Mouse (Mus musculus) neural tube, embryonic 15.5 days (tissue): ENCODE data around the gene Lama2. TPM values are rescaled to one million over a fixed set of nuclear protein-coding genes. Genes with fewer than 3 reads are reported as not detected.

Experiments
- ATAC-seq: fragments of 200-750 bp; cut with Nextera tagmentation; 2 replicates; pipeline ENCODE4 v1.8.0; 2017; ENCODE audit warnings: mild to moderate bottlenecking, moderate TSS enrichment, moderate library complexity; ENCODE audit not compliant: low FRiP score
- H3K27ac ChIP-seq: fragments of 300-500 bp; sonication (generic); replicated peaks from 2 replicates; pipeline ENCODE4 v1.5.1; 2015; ENCODE audit warnings: mild to moderate bottlenecking, inconsistent platforms
- H3K27me3 ChIP-seq: fragments of 300-500 bp; sonication (generic); replicated peaks from 2 replicates; pipeline ENCODE4 v1.6.1; 2015; ENCODE audit warnings: inconsistent platforms
- H3K36me3 ChIP-seq: fragments of 300-500 bp; sonication (generic); 2 replicates; pipeline ENCODE4 v1.6.1; 2015; ENCODE audit warnings: inconsistent platforms
- H3K4me1 ChIP-seq: fragments of 300-500 bp; sonication (generic); 2 replicates; pipeline ENCODE4 v1.6.1; 2015; ENCODE audit warnings: inconsistent platforms
- H3K4me2 ChIP-seq: fragments of 300-500 bp; sonication (generic); 2 replicates; pipeline ENCODE4 v1.6.1; 2015; ENCODE audit warnings: inconsistent platforms, mild to moderate bottlenecking, moderate library complexity
- H3K4me3 ChIP-seq: fragments of 300-500 bp; sonication (generic); replicated peaks from 2 replicates; pipeline ENCODE4 v1.5.1; 2015; ENCODE audit warnings: mild to moderate bottlenecking, inconsistent platforms
- H3K9ac ChIP-seq: fragments of 300-500 bp; sonication (generic); replicated peaks from 2 replicates; pipeline ENCODE4 v1.6.1; 2015; ENCODE audit warnings: mild to moderate bottlenecking, inconsistent platforms
- H3K9me3 ChIP-seq: fragments of 300-500 bp; sonication (generic); replicated peaks from 2 replicates; pipeline ENCODE4 v1.6.1; 2016; ENCODE audit warnings: inconsistent platforms
- WGBS: fragments of 180-500 bp; shearing (Covaris S2); methylation state at CpG from one replicate; pipeline ENCODE4 v1.1.7; 2015; ENCODE audit warnings: mixed read lengths; 5-methylcytosine and 5-hydroxymethylcytosine counted together
- polyA plus RNA-seq: library from polyadenylated mRNA; unstranded; fragments of >200 nt; fragmentation: Nextera tagmentation; extraction: Ambion mirVana; gene quantifications from 2 replicates; pipeline ENCODE4 v1.2.1, GENCODE M21; 2015

Lama2 gene
- polyA plus RNA-seq, result 4.5 and 7.3 TPM in 2 replicates

DNA sequence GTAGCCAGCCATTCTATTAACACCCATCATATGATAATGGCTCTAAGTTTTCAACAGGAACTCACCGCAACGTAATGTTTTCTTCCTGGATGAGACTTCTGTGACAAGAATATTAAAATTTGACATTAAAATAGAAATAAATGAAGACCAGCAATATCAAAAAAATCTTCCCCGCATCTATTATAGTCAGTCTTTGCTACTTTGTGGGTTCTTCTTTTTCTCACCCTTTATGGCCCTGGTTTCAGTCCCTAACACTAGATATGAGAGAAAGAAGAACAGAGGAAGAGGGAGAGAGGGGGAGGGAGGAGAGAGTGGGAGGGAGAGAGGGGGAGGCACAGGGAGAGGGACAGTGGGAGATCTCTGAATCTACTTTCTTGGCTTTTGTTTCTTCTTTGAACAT is at the start of gene Lama2:
Lama2 (minus strand) TSS at position 101 of the 400 bp plus-strand sequence.
- Histone ChIP-seq H3K36me3 (no peaks in the 10 kb centered on the region), H3K4me1 (peaks cover 7% of the 10 kb centered on the region), H3K27me3 (no peaks in the 10 kb centered on the region), H3K27ac (no peak within 1 kb of the TSS), H3K9me3 (no peaks in the 10 kb centered on the region; the same call in 1 of the 2 replicates), H3K4me2 (no peak within 1 kb of the TSS), H3K9ac (no peak within 1 kb of the TSS), H3K4me3 (no peak within 1 kb of the TSS)
- ATAC-seq, result no peak
- 96% methylated on average over 3 of the region's 3 CpGs for WGBS

DNA sequence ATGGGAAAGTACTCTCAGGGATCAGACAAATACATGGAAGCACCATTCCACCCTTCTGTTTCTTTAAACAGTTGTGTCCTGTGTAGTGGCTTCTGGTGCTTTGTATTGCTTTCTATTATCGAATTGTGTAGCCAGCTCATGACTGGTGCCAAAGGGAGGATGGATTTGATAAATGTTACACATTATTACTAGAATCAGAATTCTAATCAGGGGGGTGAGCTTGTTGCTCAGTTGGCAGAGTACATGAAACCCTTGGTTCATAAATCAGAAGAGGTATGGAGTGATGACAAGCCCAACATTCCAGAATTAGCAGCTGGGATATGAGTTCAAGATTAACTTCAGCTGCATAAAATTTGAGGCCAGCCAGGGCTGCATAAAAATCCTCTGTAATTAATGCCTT is 44.8 kb upstream of the Lama2 start:
- H3K27ac ChIP-seq, result no peak overlapping the region
- H3K27me3 ChIP-seq, result no peaks in the 10 kb centered on the region
- H3K36me3 ChIP-seq, result no peaks in the 10 kb centered on the region
- H3K4me1 ChIP-seq, result no peaks in the 10 kb centered on the region
- no peak overlapping the region for H3K4me2 ChIP-seq
- WGBS, result 89% methylated on average over 1 of the region's 1 CpGs
- no peak for ATAC-seq
- no peak overlapping the region for H3K4me3 ChIP-seq
- no peaks in the 10 kb centered on the region for H3K9me3 ChIP-seq
- no peak overlapping the region for H3K9ac ChIP-seq

DNA sequence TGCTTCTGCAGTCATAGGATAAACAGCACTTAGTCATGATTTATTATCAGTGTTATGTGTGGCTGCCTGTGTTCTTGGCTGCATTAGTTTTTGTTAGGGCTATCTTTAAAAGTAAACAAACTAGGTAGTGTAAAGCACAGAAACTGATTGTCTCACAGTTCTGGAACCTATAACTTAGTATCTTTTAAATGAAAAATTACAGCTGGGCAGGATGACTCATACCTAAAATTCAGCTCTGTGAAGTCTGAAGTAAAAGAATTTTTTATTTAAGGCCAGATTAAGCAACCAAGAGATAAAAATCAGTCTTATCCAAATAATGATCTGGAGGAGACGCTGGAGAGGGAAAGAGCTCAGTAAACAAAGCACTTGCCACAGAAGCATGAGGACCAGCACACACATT is 43.8 kb upstream of the Lama2 start:
- Histone ChIP-seq H3K4me1 (no peaks in the 10 kb centered on the region), H3K36me3 (no peaks in the 10 kb centered on the region), H3K27ac (no peak overlapping the region), H3K9ac (no peak overlapping the region), H3K9me3 (no peaks in the 10 kb centered on the region), H3K27me3 (no peaks in the 10 kb centered on the region), H3K4me2 (no peak overlapping the region), H3K4me3 (no peak overlapping the region)
- no peak for ATAC-seq
- 65% methylated on average over 1 of the region's 1 CpGs for WGBS

DNA sequence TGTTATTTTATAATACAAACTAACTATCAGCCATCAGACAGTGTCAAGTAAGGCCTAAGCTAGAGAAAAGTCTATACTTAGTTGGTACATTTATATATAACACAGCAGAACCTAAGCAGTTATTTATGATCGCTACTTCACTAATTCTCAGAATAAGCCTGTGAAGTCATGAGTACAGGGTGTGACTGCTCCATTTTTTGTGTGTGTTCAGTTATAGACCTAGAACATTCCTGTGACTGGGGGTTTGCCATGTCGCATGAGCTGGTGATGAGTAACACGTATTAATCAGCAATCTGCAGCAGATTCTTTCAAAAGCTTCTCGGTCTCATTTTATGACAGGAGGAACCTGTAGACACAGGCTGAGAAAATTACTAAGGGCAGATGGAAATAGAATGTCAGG is 34.6 kb upstream of the Lama2 start:
- H3K4me2 ChIP-seq, result no peak overlapping the region
- H3K9me3 ChIP-seq, result no peaks in the 10 kb centered on the region
- H3K27me3 ChIP-seq, result no peaks in the 10 kb centered on the region
- H3K27ac ChIP-seq, result no peak overlapping the region
- no peaks in the 10 kb centered on the region for H3K4me1 ChIP-seq
- H3K9ac ChIP-seq, result no peak overlapping the region
- no peak overlapping the region for H3K4me3 ChIP-seq
- 92% methylated on average over 4 of the region's 4 CpGs for WGBS
- no peaks in the 10 kb centered on the region for H3K36me3 ChIP-seq
- ATAC-seq, result no peak

DNA sequence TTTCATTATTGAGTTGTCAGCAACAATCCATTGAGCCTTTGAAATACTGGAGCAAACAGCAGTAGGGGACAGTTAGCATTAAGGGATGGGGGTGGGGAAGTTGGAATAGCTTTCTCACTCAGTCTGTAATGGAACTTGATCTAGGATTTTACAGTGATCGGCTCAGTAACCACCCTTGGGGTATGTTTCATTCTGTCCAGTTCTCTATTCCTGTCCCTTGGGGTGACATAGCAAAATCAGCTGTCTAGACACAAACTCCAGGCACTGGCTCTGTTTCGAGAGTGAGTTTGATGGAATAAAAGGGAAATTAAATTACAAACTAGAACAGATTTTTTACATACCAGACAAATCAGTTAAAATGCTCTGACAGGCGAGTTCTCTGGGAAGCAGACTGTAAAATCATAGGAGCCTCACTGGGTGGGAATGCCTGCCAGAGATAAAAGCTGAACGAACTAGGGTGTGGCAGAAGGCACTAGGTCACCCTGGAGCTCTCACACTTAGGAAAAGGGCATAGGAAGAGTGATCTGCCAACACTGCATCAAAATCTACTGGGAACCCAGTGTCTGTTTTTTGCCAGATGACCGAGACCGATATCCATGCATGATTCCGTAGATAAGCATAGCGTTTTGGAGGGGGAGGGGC is 33.3 kb upstream of the Lama2 start:
- WGBS, result 57% methylated on average over 8 of the region's 8 CpGs
- Histone ChIP-seq H3K27me3 (no peaks in the 10 kb centered on the region), H3K27ac (no peak overlapping the region), H3K4me2 (no peak overlapping the region), H3K4me1 (no peaks in the 10 kb centered on the region), H3K36me3 (no peaks in the 10 kb centered on the region), H3K4me3 (no peak overlapping the region), H3K9me3 (no peaks in the 10 kb centered on the region), H3K9ac (no peak overlapping the region)
- peak; percentile 35; the same call in 1 of the 2 replicates for ATAC-seq

DNA sequence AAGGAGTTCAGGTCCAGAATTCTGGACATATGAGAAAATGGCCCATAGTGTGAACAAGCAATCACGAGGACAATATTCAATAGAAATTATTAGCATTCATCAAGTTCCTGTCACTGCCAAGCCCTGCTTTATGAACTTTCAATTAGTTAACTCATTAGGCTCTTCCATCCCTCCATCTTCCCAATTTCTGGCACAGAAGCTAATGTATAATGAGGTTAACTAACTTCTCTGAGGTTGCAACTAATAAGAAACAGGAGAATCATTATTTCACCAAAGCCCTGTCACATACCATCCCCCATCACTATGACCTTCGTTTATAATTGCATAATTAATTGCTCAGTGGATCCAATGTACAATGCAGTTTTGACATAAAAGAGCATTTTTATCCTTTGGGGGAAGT is 16.2 kb upstream of the Lama2 start:
- no peaks in the 10 kb centered on the region for H3K4me1 ChIP-seq
- H3K36me3 ChIP-seq, result no peaks in the 10 kb centered on the region
- H3K27ac ChIP-seq, result no peak overlapping the region
- H3K4me3 ChIP-seq, result no peak overlapping the region
- H3K9ac ChIP-seq, result no peak overlapping the region
- ATAC-seq, result no peak
- 74% methylated on average over 2 of the region's 2 CpGs for WGBS
- H3K4me2 ChIP-seq, result no peak overlapping the region
- no peaks in the 10 kb centered on the region for H3K27me3 ChIP-seq
- H3K9me3 ChIP-seq, result no peaks in the 10 kb centered on the region

DNA sequence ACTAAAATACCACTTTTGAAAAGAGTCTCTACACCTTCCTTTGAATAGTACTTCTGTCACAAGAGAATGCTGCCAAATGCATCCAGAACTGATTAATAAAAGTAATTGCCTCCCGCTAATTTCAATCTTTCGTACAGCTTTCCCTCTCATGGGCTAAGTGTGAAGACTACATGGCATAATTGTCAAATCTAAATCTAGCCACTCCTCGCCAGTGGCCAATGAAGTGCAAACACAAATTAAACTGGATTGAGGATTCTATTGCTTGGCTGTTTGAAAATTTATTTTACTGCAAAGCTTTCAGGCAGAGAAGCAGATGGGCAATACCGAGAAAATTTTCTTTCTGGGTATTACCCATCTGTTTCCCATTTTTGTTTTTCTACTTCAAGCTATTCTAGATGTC is 11.4 kb upstream of the Lama2 start:
- H3K9me3 ChIP-seq, result no peaks in the 10 kb centered on the region
- no peaks in the 10 kb centered on the region for H3K4me1 ChIP-seq
- 64% methylated on average over 4 of the region's 4 CpGs for WGBS
- H3K36me3 ChIP-seq, result no peaks in the 10 kb centered on the region
- no peak overlapping the region for H3K4me3 ChIP-seq
- no peak for ATAC-seq
- no peak overlapping the region for H3K4me2 ChIP-seq
- no peak overlapping the region for H3K27ac ChIP-seq
- no peaks in the 10 kb centered on the region for H3K27me3 ChIP-seq
- H3K9ac ChIP-seq, result no peak overlapping the region

DNA sequence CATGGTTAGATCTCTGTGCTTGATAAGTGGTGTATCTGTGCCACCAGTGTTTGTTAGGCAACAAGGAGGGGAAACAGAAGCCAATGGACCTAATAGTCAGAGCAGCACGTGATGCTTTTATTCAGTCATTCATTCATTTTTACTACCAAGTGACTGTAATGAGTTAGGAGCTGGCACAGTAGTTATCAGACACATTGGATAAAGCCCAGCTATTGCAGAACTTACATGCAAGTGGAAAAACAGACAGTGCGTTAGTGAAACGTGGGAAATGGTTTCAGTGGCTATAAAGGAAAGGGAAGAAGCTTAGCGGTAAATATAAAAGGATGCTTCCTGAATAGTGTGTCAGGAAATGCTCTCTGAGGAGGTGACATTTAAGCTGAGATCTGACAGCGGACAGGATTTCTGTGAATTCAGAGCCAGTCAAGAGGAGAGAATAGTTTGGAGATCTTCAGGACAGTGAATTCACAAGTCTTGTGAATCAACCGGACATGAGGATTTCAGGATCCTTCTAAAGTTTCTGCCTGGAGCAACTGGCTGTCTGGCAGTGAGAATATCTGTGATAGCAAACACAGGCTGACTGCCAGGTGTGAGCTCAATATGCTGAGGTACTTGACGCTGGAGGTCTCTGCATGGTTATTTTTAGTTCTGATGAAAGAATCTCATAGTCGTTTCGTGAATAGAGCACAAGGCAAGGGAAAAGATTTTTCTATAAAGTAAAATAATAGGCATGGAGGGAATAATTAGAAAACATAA is 2.3 kb upstream of the Lama2 start:
- Histone ChIP-seq H3K9me3 (no peaks in the 10 kb centered on the region; the same call in 1 of the 2 replicates), H3K27me3 (no peaks in the 10 kb centered on the region), H3K4me2 (no peak overlapping the region), H3K27ac (no peak overlapping the region), H3K4me3 (no peak overlapping the region), H3K36me3 (no peaks in the 10 kb centered on the region), H3K4me1 (no peaks in the 10 kb centered on the region), H3K9ac (no peak overlapping the region)
- WGBS, result 65% methylated on average over 9 of the region's 9 CpGs
- ATAC-seq, result no peak

DNA sequence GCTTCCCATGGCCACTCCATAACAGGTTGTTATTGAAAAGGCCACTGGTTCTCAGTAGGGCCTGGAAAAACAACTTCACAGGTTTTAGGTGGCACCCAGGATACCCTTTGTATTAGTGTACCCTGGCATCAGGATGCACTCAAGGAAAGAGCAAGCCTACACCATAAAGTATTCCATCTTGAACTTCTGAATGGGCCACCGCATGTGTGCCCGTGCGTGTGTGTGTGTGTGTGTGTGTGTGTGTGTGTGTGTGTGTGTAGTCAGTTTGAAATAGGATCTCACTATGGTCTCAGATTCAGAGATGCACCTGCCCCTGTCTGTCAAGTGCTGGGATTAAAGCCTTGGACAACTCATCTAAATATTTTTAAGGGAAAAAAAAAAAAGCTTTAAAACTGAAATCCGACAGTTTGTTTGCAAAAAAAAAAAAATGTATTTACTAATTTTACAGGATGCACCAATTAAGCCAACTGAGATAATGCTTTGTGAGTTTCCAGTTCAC is 2.0 kb downstream of the Lama2 start:
- Histone ChIP-seq H3K9me3 (no peaks in the 10 kb centered on the region), H3K4me3 (no peak overlapping the region), H3K27me3 (no peaks in the 10 kb centered on the region), H3K4me2 (no peak overlapping the region), H3K36me3 (no peaks in the 10 kb centered on the region), H3K27ac (no peak overlapping the region), H3K4me1 (peaks cover 7% of the 10 kb centered on the region), H3K9ac (no peak overlapping the region)
- WGBS, result 90% methylated on average over 4 of the region's 4 CpGs
- ATAC-seq, result no peak

DNA sequence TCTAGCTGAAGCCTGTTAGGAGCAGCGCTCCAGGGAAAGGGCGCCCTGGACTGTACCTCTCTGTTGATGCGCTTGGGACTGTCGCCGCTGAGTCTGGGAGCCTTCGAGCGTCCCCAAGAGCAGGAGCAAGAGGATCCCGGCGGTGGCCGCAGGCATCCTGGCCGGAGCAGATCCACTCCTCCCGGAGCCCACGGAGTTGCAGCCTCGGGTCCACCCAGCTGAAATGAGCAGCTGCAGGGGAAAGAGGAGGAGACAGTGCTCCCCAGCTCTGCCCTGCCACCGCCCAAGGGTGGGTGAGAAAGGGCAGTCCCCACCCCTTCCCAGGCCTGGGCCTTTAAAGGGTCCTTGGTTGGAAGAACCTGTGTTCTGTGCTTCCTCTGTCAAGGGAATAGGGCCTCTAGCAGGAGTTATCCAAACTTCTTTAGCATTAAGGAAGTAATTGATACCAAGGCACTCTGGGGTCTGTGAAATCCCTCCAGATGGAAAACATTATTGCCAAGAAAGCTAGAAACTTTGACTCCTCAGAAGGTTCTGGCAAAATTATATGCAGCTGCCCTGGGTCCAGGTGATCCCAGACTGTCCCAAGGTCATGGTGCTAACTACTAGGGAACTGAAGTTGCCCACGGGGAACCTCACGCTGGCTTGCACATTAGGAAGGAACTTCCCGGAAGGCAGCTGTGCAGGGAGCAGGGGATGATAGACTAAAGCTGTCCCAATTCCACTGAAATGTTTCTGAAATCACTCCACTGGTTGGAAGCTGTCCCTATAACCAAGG is 2.7 kb downstream of the Lama2 start:
- 0 out of 2 replicates have a peak overlapping the region, but pooled peaks have one; percentile 26 for H3K9ac ChIP-seq
- no peak overlapping the region for H3K27ac ChIP-seq
- no peaks in the 10 kb centered on the region for H3K27me3 ChIP-seq
- peak overlapping the region; percentile 58 for H3K4me2 ChIP-seq
- no peaks in the 10 kb centered on the region for H3K36me3 ChIP-seq
- ATAC-seq, result no peak
- H3K4me1 ChIP-seq, result peaks cover 7% of the 10 kb centered on the region
- H3K4me3 ChIP-seq, result peak overlapping the region; percentile 33
- 15% methylated on average over 18 of the region's 18 CpGs for WGBS
- H3K9me3 ChIP-seq, result no peaks in the 10 kb centered on the region

DNA sequence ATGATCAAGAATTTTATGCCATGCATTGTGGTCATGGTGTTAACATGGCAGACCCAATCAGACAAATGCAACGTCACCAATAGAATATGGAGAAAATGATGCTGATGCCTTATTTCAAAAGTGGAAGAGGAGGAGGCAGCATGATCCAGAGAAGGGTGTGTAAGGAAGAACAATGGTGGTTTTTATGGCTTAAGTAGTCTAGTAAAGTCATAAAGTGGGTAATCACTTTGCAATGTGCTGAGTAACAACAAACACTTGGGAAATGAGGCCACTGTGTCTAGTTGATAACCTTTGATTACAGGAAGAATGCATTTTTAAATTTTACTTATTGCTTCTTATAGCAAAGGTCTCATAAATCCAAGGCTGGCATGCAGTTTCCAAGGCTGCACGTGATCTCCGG is 23.9 kb downstream of the Lama2 start:
- H3K36me3 ChIP-seq, result no peaks in the 10 kb centered on the region
- ATAC-seq, result no peak
- no peak overlapping the region for H3K4me2 ChIP-seq
- no peaks in the 10 kb centered on the region for H3K9me3 ChIP-seq
- no peaks in the 10 kb centered on the region for H3K27me3 ChIP-seq
- no peak overlapping the region for H3K9ac ChIP-seq
- H3K4me1 ChIP-seq, result no peaks in the 10 kb centered on the region
- H3K4me3 ChIP-seq, result no peak overlapping the region
- 37% methylated on average over 3 of the region's 3 CpGs for WGBS
- no peak overlapping the region for H3K27ac ChIP-seq
